Mouse (Mus musculus): Measurements from ENCODE around the gene Sgo1.

The Sgo1 gene

DNA sequence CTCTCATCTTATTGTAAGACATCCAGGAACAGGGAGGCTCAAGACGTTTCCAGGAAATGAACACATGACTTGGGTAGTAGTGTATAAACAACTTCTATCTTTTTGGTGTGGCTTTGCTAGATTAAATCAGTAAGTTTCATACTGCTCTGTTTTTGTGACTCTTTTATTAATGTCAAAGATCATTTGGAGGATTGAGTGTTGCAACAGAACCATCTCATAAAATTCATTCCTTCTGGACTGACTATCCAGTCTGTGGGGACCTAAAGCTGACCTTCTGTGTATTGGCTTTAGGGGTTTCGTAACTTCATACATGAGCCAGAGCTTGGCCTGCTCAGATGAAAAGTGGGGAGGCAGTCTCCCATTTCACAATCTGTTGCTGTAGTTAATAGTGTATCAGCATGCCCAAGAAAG, 38.9 kb downstream of the Sgo1 start:
- DNase-seq (ENCODE audit: low spot score) = no peak

DNA sequence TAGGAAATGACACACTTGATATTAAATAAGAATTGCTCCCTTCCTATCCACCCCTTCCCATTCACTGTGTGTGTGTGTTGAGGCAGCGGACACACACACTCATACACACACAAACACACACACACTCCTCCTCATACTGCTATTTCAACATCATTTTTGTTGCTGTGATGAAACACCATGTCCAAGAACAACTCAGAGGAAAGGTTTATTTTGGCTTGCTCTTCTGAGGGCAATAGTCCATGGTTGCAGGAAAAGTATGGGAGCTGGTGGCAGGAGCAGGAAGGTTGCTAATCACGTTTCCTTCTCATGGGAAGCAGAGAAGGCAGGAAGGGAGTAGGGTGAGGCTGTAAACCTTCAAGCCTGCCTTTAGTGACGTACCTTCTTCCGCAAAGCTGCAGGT, 45.8 kb downstream of the Sgo1 start:
- no peak for DNase-seq (ENCODE audit: low spot score)

DNA sequence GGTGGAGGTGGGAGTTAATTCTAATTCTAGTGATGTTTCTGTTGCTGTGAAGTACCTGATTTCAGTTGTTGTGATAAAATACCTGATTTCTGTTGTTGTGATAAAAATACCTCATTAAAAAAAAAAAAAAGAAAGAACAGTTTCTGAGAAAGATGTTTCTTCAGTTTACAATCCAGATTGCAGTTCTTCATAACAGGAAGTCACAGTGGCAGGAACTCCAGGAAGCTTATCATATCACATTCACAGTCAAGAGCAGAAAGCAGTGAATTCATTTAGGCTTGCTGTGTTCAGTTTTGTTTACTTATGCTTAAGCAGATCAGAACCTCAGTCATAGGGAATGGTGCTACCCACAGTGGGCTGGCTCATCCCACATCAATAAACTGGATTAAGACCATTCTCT, 57.8 kb downstream of the Sgo1 start:
- DNase-seq (ENCODE audit: low spot score) = no peak

DNA sequence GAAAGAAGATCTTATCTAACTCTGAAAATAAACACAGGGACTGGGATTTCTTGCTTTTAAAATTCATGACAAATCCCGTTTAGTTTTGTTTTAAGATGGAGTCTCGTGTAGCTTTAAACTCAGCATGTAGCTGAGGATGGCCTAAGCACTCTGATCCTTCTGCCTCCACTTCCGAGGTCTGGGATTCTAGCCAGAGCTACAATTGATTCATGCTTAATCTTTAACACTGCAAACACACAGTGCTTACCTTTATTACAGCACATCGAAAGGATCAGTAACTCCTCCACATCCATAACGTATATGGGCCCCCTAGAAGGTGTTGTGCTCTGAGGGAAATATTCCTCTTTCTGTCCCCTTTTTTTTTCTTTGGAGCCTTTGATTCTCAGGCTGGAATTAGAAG, 61.0 kb downstream of the Sgo1 start:
- DNase-seq (ENCODE audit: low spot score) = no peak

DNA sequence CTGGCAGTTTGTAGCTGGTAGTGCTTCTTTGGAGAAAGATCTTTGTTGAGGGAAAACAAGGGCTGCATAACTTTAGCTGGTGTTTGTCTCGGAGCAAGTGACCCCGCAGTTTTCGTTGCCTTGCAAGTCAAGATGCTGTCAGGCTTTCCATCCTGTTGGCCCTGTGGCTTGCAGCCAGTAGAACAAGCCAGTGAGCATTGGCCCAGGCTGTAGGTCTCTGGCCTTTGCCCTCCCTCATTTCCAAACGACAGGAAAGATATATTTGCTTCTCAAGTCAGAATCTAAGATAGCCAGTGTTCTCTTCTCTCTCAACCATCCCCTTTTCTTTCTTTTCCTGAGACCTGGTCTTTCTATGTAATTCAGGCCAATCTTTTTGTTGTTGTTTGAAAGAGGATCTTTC, 61.6 kb downstream of the Sgo1 start:
- no peak for DNase-seq (ENCODE audit: low spot score)

DNA sequence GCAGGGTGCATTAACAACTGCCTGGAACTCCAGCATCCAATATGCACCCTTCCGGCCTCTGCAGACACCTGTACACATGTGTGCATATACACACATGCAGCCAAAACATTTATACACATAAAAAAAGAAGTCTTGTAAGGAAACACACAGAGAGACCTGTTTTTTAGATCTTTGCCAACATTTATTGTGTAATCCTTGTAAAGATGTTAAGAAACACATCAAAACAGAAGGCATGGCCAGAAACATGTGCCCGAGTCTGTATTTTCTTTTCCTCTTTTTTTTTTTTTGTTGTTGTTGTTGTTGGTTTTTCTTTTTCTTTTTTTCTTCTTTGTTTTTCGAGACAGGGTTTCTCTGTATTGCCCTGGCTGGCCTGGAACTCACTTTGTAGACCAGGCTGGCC, 63.0 kb downstream of the Sgo1 start:
- DNase-seq (ENCODE audit: low spot score) = no peak
